Mouse (Mus musculus) brain, adult 10 weeks (tissue): Measurements from ENCODE around the gene Gm765. TPM values are rescaled to one million over a fixed set of nuclear protein-coding genes. Genes with fewer than 3 reads are reported as not detected.

Experiments used
- polyA plus RNA-seq: library from polyadenylated mRNA; stranded (reverse); fragments of 350-450 nt; fragmentation: Illumina TruSeq; extraction: RNeasy Lipid Tissue Mini Kit (QIAGEN cat#74804); gene quantifications from one replicate; pipeline ENCODE4 v1.2.3, GENCODE M21; 2015; ENCODE audit warnings: low read depth, low replicate concordance

Gene Gm765
- polyA plus RNA-seq, result 3.5 TPM

DNA sequence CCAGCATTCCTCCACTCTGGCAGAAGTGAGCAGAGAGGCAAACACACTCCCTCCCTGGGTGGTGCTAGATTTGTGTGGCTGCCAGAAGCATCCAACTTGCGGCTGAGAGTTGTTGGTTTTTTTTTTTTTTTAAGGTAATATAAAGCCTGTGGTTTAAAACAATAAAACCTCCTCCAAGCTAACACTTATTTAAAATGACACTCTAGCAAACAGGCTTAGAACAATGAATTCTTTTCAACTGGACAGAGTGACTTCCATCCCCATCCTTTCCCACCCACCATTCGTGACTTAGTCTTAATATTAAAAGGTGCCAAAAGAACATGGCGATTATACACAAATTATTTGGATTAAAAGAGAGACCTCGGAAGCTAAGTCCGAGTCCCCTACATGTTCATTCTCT is at the start of gene Gm765:
Gene Gm765, minus strand, starts transcription at position 101 of the 400 bp plus-strand sequence.

